Mouse (Mus musculus) heart, embryonic 14.5 days (tissue): ENCODE results near the gene H2-T24. TPM values are rescaled to one million over a fixed set of nuclear protein-coding genes. Genes with fewer than 3 reads are reported as not detected.
A peak's percentile ranks its signal among the peaks of the same experiment; 100 is the strongest.
"Not testable (repeated sequence)": the region's sequence is repeated elsewhere in the genome, so short reads cannot be mapped to it uniquely, and the experiment has no call there.

ENCODE experiments used
- ATAC-seq: fragments of 200-750 bp; cut with Nextera tagmentation; 2 replicates; pipeline ENCODE4 v1.8.0; 2017; ENCODE audit warnings: low read depth, moderate TSS enrichment; ENCODE audit not compliant: insufficient number of reproducible peaks, insufficient read depth, low FRiP score
- H3K27ac ChIP-seq, 2 experiments: fragments of 200-500 bp in 1 of 2; fragments of 300-500 bp in 1 of 2; sonication (generic) in 1 of 2; replicated peaks in 1 of 2; 2 replicates each; pipeline ENCODE4 v1.5.1; 2012 to 2014; ENCODE audit warnings: low read depth in 2 of 2, low read length in 2 of 2, control low read depth in 1 of 2, mild to moderate bottlenecking in 1 of 2, mixed read lengths in 1 of 2; ENCODE audit not compliant: control insufficient read depth in 1 of 2, insufficient read depth in 1 of 2
- H3K27me3 ChIP-seq: fragments of 300-500 bp; sonication (generic); 2 replicates; pipeline ENCODE4 v1.6.1; 2014; ENCODE audit warnings: mild to moderate bottlenecking, low read length, control low read depth; ENCODE audit not compliant: control insufficient read depth, insufficient read depth
- H3K36me3 ChIP-seq: fragments of 300-500 bp; sonication (generic); 2 replicates; pipeline ENCODE4 v1.6.1; 2014; ENCODE audit warnings: mild to moderate bottlenecking, control low read depth, low read length, mixed read lengths; ENCODE audit not compliant: control insufficient read depth, insufficient read depth
- H3K4me1 ChIP-seq, 2 experiments: fragments of 200-500 bp in 1 of 2; fragments of 300-500 bp in 1 of 2; sonication (generic) in 1 of 2; 2 replicates each; pipeline ENCODE4 v1.6.1; 2012 to 2014; ENCODE audit warnings: low read length in 2 of 2, control low read depth in 1 of 2, mixed read lengths in 1 of 2; ENCODE audit not compliant: control insufficient read depth in 2 of 2, insufficient read depth in 2 of 2
- H3K4me2 ChIP-seq: fragments of 300-500 bp; sonication (generic); 2 replicates; pipeline ENCODE4 v1.6.1; 2014; ENCODE audit warnings: mild to moderate bottlenecking, low read length
- H3K4me3 ChIP-seq, 2 experiments: fragments of 200-500 bp in 1 of 2; fragments of 300-500 bp in 1 of 2; sonication (generic) in 1 of 2; 2 replicates each; pipeline ENCODE4 v1.5.1; 2012 to 2014; ENCODE audit warnings: low read length in 2 of 2, mild to moderate bottlenecking in 2 of 2, control low read depth in 1 of 2, low read depth in 1 of 2, moderate library complexity in 1 of 2; ENCODE audit not compliant: control insufficient read depth in 1 of 2, insufficient read depth in 1 of 2
- H3K9ac ChIP-seq: fragments of 300-500 bp; sonication (generic); 2 replicates; pipeline ENCODE4 v1.6.1; 2014; ENCODE audit warnings: mild to moderate bottlenecking, low read length
- H3K9me3 ChIP-seq: fragments of 300-500 bp; sonication (generic); 2 replicates; pipeline ENCODE4 v1.6.1; 2016; ENCODE audit warnings: low read length, control low read depth; ENCODE audit not compliant: control insufficient read depth
- WGBS: fragments of 180-500 bp; shearing (Covaris S2); extraction: QIAGEN DNeasy Blood & Tissue Kit; methylation state at CpG from one replicate; pipeline ENCODE4 v1.1.7; 2014; 5-methylcytosine and 5-hydroxymethylcytosine counted together
- polyA plus RNA-seq: library from polyadenylated mRNA; unstranded; fragments of >200 nt; fragmentation: Nextera tagmentation; extraction: Ambion mirVana; gene quantifications from 2 replicates; pipeline ENCODE4 v1.2.1, GENCODE M21; 2014

The H2-T24 gene
- polyA plus RNA-seq, 1 experiment from 2014 or later, result 2.6 TPM

DNA sequence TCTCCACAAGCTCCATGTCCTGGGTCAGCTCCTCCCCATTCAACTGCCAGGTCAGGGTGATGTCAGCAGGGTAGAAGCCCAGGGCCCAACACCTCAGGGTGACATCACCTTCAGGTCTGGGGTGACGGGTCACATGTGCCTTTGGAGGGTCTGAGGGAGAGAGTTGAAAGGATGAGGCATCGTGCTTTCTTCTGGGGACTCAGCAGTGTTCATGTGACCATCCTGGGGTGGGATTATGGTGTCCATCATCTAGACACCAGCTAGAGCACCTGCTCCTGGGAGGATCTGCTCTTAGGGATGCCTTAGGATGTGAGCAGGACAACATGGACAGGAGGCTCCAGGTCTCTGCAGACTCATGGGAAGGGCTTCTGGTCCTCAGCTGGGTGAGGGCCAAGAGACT, 20.2 kb upstream of the H2-T24 start:
- not testable (repeated sequence) for H3K9me3 ChIP-seq, ATAC-seq, H3K9ac ChIP-seq, H3K27ac ChIP-seq, H3K36me3 ChIP-seq, H3K4me3 ChIP-seq, H3K27me3 ChIP-seq, H3K4me2 ChIP-seq, H3K4me1 ChIP-seq
- WGBS, result 74% methylated on average over 2 of the region's 2 CpGs

DNA sequence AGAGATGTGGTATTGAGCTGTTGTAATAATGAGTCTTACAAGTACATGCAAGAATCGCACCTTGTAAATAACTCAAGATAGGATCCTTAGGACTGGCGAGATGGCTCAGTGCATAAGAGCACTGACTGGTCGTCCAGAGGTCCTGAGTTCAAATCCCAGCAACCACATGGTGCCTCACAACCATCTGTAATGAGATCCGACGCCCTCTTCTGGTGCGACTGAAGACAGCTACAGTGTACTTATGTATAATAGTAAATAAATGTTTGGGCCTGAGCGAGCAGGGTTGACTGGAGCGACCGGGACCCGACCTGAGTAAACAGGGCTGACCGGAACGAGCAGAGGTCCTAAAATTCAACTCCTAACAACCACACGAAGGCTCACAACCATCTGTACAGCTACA, 15.8 kb upstream of the H2-T24 start:
- H3K27ac ChIP-seq, H3K9me3 ChIP-seq, ATAC-seq, H3K36me3 ChIP-seq, H3K4me1 ChIP-seq, H3K9ac ChIP-seq, H3K4me2 ChIP-seq, H3K4me3 ChIP-seq, H3K27me3 ChIP-seq: not testable (repeated sequence)
- 79% methylated on average over 13 of the region's 13 CpGs for WGBS

DNA sequence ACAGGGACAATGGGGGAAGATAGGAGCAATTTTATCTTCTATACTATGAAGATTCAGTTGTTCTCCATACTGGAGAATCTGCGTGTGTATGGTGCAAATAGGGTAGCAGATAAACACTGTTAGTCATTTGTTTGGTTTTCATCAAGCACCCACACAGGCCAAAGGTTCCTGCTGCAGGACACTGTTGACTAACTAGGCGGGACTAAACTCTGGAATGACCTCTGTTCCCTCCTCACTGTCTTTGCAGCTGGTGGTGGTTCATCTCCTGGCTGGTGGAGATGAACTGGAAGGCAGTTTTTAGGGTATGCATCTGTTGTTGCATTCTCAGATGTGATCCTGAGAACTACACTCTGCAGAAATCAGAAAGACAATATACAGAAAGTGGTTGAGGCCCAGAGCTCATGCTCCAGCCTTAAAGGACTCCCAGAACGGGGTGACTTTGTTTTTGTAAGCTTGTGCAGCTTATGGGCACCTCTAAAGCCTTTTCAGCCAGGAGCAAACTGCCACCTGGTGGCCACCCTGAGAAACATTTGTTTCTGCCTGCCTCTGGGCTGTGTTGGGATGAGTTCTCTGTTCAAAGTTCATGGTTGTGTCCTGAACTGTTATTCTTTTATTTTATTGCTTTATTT, 14.8 kb upstream of the H2-T24 start:
- H3K4me3 ChIP-seq, H3K36me3 ChIP-seq, H3K4me1 ChIP-seq, H3K27me3 ChIP-seq, H3K9ac ChIP-seq, H3K27ac ChIP-seq, ATAC-seq, H3K4me2 ChIP-seq, H3K9me3 ChIP-seq: not testable (repeated sequence)
- 26% methylated on average over 3 of the region's 3 CpGs for WGBS

DNA sequence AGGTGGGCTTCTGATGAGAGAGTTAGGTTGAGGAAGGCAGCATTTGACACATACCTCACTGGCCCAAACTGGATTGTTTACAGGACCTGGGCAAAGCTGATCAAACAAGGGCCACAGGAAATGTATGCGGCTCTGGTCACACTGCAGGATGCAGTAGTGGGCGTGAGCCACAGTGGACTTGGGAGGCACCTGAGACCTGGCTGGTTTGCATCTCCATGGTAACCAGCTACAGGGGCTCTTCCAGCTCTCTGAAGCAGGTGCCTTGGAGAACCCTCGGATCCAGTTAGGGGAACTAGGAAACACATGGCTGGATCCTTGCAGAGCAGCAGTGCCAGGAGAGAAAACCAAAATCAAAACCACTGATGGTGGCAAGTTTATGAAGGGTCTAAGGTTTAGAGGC, 14.2 kb upstream of the H2-T24 start:
- H3K9me3 ChIP-seq, H3K4me3 ChIP-seq, H3K4me2 ChIP-seq, H3K27me3 ChIP-seq, H3K27ac ChIP-seq, H3K36me3 ChIP-seq, ATAC-seq, H3K9ac ChIP-seq, H3K4me1 ChIP-seq: not testable (repeated sequence)
- WGBS, result 54% methylated on average over 3 of the region's 3 CpGs

DNA sequence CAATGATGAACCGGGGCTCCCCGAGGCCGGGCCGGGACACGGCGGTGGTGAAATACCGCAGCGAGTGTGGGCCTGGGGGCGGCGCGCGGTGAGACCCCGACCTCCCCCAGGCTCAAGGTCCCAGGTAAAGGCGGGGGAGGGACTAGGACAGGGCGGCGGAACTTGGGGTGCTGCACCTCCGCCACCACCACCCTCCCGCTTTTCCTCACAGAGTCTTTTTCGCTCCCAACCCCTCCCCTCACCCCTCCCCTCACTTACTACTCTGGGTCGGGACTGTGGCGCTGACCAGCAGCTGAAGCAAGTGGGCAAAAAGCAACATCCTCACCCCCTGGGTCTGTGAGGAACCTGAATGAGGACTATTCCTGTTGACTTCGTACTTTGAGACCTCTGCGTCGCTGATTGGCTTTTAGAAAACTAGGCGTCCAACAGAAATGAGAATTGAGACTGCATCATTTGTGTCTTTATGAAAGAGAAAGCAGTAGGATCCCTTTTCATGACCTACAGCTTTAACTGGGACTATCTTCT, 12.1 kb upstream of the H2-T24 start, which contains the start of gene H2-T23:
H2-T23 (minus strand) TSS at position 505 of the 525 bp plus-strand sequence.
- H3K9ac ChIP-seq, result peak within 1 kb of the TSS; percentile 62
- H3K27ac ChIP-seq, ATAC-seq, H3K9me3 ChIP-seq, H3K4me1 ChIP-seq, H3K27me3 ChIP-seq, H3K36me3 ChIP-seq: not testable (repeated sequence)
- peak within 1 kb of the TSS; percentile 49 to 57 for H3K4me3 ChIP-seq
- H3K4me2 ChIP-seq, result peak within 1 kb of the TSS; percentile 90
- WGBS, result 1% methylated on average over 24 of the region's 25 CpGs

DNA sequence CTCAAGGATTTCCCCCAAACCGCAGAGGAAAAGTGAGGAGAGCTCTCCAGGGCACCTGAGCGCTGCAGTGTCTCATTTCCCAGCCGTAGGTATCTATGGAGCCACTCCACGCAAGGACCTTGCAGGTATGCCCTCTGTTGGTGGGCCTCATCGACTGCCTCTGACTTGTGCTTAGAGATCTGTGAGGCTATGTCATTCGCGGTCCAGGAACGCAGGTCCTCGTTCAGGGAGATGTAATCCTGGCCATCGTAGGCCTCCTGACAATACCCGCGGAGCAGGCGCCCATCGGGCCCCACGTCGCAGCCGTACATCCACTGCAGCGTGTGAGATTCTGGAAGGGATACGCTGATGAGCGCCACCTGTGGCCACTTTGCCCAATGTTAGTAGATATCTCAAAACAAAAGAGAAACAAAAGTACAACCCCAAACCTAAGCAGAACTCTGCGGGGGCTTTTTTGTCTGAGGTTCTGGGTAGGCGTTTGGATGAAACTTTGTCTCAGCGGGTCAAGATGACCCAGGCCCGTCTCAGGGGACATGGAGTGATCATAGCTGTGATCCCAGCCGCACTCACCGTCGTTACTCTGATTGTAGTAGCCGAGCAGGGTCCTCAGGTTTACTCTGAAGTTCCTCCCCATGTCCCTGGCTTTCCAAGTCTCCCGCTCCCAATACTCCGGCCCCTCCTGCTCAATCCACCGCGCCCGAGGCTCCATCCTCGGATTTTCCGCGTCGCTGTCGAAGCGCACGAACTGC, 11.4 kb upstream of the H2-T24 start:
- not testable (repeated sequence) for H3K27me3 ChIP-seq, H3K27ac ChIP-seq, H3K9me3 ChIP-seq, H3K36me3 ChIP-seq, H3K4me1 ChIP-seq
- Histone ChIP-seq H3K4me3 (peak overlapping the region; percentile 49 to 57), H3K4me2 (peak overlapping the region; percentile 90), H3K9ac (peak overlapping the region; percentile 62)
- WGBS, result 2% methylated on average over 40 of the region's 40 CpGs
- peak; percentile 37 for ATAC-seq

DNA sequence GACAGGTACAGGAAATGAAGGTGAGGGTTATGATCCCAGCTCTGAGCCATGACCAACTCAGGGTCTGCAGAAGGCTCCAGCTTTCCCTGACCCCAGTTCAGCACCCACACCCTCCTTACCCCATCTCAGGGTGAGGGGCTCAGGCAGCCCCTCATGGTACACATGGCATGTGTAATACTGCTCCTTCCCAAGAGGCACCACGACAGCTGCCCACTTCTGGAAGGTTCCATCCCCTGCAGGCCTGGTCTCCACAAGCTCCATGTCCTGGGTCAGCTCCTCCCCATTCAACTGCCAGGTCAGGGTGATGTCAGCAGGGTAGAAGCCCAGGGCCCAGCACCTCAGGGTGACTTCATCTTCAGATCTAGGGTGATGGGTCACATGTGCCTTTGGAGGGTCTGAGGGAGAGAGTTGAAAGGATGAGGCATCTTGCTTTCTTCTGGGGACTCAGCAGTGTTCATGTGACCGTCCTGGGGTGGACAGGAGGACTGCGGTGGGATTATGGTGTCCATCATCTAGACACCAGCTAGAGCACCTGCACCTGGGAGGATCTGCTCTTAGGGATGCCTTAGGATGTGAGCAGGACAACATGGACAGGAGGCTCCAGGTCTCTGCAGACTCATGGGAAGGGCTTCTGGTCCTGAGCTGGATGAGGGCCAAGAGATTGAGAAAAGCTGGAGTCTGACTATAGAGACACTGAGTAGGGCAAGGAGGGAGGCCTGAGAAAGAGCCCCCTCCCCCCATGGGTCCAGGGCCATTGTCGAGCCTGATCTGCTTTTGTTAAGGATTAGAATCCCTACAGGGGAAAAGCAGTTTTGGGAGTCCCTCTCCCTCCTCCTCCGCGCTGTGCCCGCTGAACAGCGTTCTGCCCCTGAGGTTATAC, 10.6 kb upstream of the H2-T24 start:
- H3K27me3 ChIP-seq, H3K36me3 ChIP-seq, H3K27ac ChIP-seq, H3K9ac ChIP-seq, H3K9me3 ChIP-seq, H3K4me1 ChIP-seq: not testable (repeated sequence)
- 0 out of 2 replicates have a peak, but pooled peaks have one; percentile 20 for ATAC-seq
- peak overlapping the region in 1 of 2 experiments; percentile 49; a peak in 2 of 4 replicates for H3K4me3 ChIP-seq
- 47% methylated on average over 8 of the region's 8 CpGs for WGBS
- H3K4me2 ChIP-seq, result peak overlapping the region; percentile 90
